Mouse (Mus musculus): ENCODE data around the gene Hvcn1. TPM values are rescaled to one million over a fixed set of nuclear protein-coding genes. Genes with fewer than 3 reads are reported as not detected.

The Hvcn1 gene
- polyA plus RNA-seq, 1 experiment from 2014 or later, result 4.6 TPM

DNA sequence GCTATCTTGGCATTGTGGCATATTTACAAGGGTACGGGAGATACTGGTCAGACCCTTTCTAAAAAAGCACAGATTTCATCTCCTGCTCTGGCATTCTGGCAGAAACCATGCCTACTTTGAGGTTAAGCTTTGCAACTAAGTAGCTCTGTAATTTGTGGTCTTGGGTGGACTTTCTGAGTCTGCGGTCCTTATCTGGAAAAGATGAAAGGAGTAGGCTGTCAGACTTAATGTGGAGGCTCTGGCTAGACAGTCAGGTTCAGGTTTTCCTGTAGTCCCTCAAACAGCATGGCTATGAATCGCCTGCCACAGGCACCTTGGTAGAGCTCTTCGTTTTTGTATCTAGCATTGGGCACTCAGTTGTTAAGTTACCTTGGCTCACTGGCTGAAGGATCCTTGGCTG is 80.4 kb downstream of the Hvcn1 start:
- H3K4me2 ChIP-seq, result 0 out of 2 replicates have a peak overlapping the region, but pooled peaks have one; percentile 99
- H3K36me3 ChIP-seq (replicated peaks), result 0 out of 2 replicates have a peak, but pooled peaks cover 12% of the 10 kb centered on the region
- 48% methylated on average over 4 of the region's 4 CpGs for WGBS (ENCODE audit: insufficient replicate concordance)
- no peak overlapping the region for H3K27ac ChIP-seq (replicated peaks)
- no peak overlapping the region for H3K4me3 ChIP-seq (replicated peaks)
- no peaks in the 10 kb centered on the region for H3K9me3 ChIP-seq (replicated peaks)
- H3K27me3 ChIP-seq, result peaks cover 5% of the 10 kb centered on the region; the same call in 1 of the 2 replicates
- ATAC-seq (ENCODE audit: insufficient read depth), result no peak
- H3K4me1 ChIP-seq (replicated peaks), result peaks cover 71% of the 10 kb centered on the region
- no peak overlapping the region for H3K9ac ChIP-seq

DNA sequence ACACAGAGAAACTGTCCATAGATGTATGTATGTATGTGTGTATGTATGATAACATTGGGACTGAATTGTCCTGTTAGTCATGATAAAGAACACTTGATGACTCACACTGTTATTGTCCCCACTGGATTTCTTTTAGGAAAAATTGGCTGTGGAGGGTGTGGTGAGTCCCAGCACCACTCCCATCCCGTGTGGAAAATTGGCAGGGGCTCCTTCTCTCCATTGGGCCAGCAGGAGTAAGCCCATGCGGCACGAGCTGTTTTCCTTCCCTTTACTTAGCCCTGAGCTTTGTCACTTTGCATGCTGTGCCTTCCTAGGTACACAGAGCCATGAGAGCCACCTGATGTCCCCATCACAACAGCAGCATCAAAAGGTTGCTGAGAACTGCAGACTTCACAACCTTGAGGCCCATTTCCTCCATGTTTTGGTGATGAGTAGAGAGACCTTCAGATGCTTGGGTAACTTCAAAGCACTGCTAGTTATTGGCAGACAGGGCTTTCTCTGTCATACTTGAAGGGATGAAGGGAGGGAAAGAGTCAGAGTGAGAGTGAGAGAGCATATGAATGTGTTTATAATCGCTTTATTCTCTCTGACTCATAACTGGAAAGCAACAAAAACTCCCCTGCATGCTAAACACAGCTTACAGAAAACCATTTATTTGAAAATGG is 81.7 kb downstream of the Hvcn1 start:
- H3K9ac ChIP-seq, result no peak overlapping the region
- H3K4me3 ChIP-seq (replicated peaks), result no peak overlapping the region
- no peak for ATAC-seq (ENCODE audit: insufficient read depth)
- H3K36me3 ChIP-seq (replicated peaks), result 0 out of 2 replicates have a peak, but pooled peaks cover 12% of the 10 kb centered on the region
- no peaks in the 10 kb centered on the region for H3K9me3 ChIP-seq (replicated peaks)
- WGBS (ENCODE audit: insufficient replicate concordance), result 72% methylated on average over 4 of the region's 4 CpGs
- H3K27ac ChIP-seq (replicated peaks), result no peak overlapping the region
- H3K27me3 ChIP-seq, result no peaks in the 10 kb centered on the region
- peaks cover 74% of the 10 kb centered on the region for H3K4me1 ChIP-seq (replicated peaks)
- H3K4me2 ChIP-seq, result no peak overlapping the region

DNA sequence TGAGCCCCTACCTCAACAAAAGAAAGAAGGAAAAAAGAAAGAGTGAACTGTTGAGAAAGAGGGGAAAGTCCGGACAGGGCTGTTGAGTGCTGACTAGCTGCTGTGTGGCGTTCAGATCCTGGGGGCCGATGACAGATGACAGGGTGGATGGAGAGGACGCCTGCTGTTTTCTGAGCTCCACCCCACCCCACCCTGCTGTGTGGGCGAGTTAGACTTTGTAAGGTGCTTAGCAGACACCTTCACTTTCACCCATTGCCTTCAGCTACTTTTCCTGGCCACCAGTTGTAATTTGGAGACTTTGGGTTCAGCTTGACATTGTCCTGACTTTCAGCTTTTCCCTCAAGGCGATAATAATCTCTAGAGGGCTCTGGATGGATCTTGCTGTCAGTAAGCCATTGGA is 84.5 kb downstream of the Hvcn1 start:
- Histone ChIP-seq H3K9ac (peak overlapping the region; percentile 26), H3K36me3 (replicated peaks) (0 out of 2 replicates have a peak, but pooled peaks cover 12% of the 10 kb centered on the region), H3K4me3 (replicated peaks) (peak overlapping the region; percentile 1; the same call in 1 of the 2 replicates), H3K27me3 (no peaks in the 10 kb centered on the region), H3K9me3 (replicated peaks) (no peaks in the 10 kb centered on the region), H3K4me2 (peak overlapping the region; percentile 57), H3K27ac (replicated peaks) (peak overlapping the region; percentile 79), H3K4me1 (replicated peaks) (peaks cover 62% of the 10 kb centered on the region)
- ATAC-seq (ENCODE audit: insufficient read depth), result peak; percentile 82
- WGBS (ENCODE audit: insufficient replicate concordance), result 21% methylated on average over 6 of the region's 6 CpGs

Other genes with a start within 250 kb of the Hvcn1 start
- gene Cux2, start 156.7 kb upstream of the Hvcn1 start, polyA plus RNA-seq (2015; fragmentation: Nextera tagmentation; extraction: Ambion mirVana), result 1.8 and 2.2 TPM in 2 replicates
- 3.9 and 4.2 TPM in 2 replicates for gene Myl2, start 105.9 kb upstream of the Hvcn1 start, polyA plus RNA-seq (2015; fragmentation: Nextera tagmentation; extraction: Ambion mirVana)
- gene Ccdc63, start 66.0 kb upstream of the Hvcn1 start, polyA plus RNA-seq (2015; fragmentation: Nextera tagmentation; extraction: Ambion mirVana), result 0.10 and 0.12 TPM in 2 replicates
- 142 and 147 TPM in 2 replicates for gene Ppp1cc, start 48.5 kb upstream of the Hvcn1 start, polyA plus RNA-seq (2015; fragmentation: Nextera tagmentation; extraction: Ambion mirVana)
- 0.73 and 0.89 TPM in 2 replicates for gene Tctn1, start 57.7 kb downstream of the Hvcn1 start, polyA plus RNA-seq (2015; fragmentation: Nextera tagmentation; extraction: Ambion mirVana)
- 3.7 TPM in 2 replicates for gene Pptc7, start 77.6 kb downstream of the Hvcn1 start, polyA plus RNA-seq (2015; fragmentation: Nextera tagmentation; extraction: Ambion mirVana)
- 2.6 and 3.0 TPM in 2 replicates for gene Rad9b, start 147.4 kb downstream of the Hvcn1 start, polyA plus RNA-seq (2015; fragmentation: Nextera tagmentation; extraction: Ambion mirVana)
- gene Vps29, start 147.6 kb downstream of the Hvcn1 start, polyA plus RNA-seq (2015; fragmentation: Nextera tagmentation; extraction: Ambion mirVana), result 87.8 and 103 TPM in 2 replicates
- 48.7 and 53.5 TPM in 2 replicates for gene Gpn3, start 165.1 kb downstream of the Hvcn1 start, polyA plus RNA-seq (2015; fragmentation: Nextera tagmentation; extraction: Ambion mirVana)
- gene Fam216a, start 165.6 kb downstream of the Hvcn1 start, polyA plus RNA-seq (2015; fragmentation: Nextera tagmentation; extraction: Ambion mirVana), result 16.9 and 19.1 TPM in 2 replicates
- 80.7 and 105 TPM in 2 replicates for gene Arpc3, start 185.1 kb downstream of the Hvcn1 start, polyA plus RNA-seq (2015; fragmentation: Nextera tagmentation; extraction: Ambion mirVana)
- 14.4 and 17.2 TPM in 2 replicates for gene Anapc7, start 214.9 kb downstream of the Hvcn1 start, polyA plus RNA-seq (2015; fragmentation: Nextera tagmentation; extraction: Ambion mirVana)

Measured in liver, embryonic 15.5 days (tissue).